Mouse (Mus musculus): Measurements from ENCODE around the gene Rpl19. TPM values are rescaled to one million over a fixed set of nuclear protein-coding genes. Genes with fewer than 3 reads are reported as not detected.
A peak's percentile ranks its signal among the peaks of the same experiment; 100 is the strongest.

Rpl19 gene
- polyA plus RNA-seq, 1 experiment from 2014 or later: 926 TPM

- Histone ChIP-seq H3K36me3 (ENCODE audit: control insufficient read depth, insufficient read depth, low read length) (no peaks in the 10 kb centered on the region), H3K4me2 (ENCODE audit: low read depth) (peak within 1 kb of the TSS; percentile 75), H3K4me1 (ENCODE audit: control insufficient read depth, insufficient read depth, low read length) (peaks cover 4% of the 10 kb centered on the region; the same call in 1 of the 2 replicates), H3K4me3 (ENCODE audit: low read depth, low read length) (peak within 1 kb of the TSS; percentile 55), H3K27me3 (ENCODE audit: control insufficient read depth, insufficient read depth, low read length) (peaks cover 30% of the 10 kb centered on the region), H3K27ac (ENCODE audit: low read depth, low read length) (no peak within 1 kb of the TSS), H3K9me3 (ENCODE audit: control insufficient read depth, low read length) (no peaks in the 10 kb centered on the region), H3K9ac (ENCODE audit: low read length) (peak within 1 kb of the TSS; percentile 35; the same call in 1 of the 2 replicates)
- no peak for DNase-seq (ENCODE audit: low spot score)
- WGBS: 3% methylated on average over 74 of the region's 74 CpGs
- no peak for ATAC-seq (ENCODE audit: insufficient read depth, low FRiP score, low TSS enrichment)
Measured at GRCm38 (mm10) chr11:97985727-97986677, 40.5 kb upstream of the Rpl19 start, which contains the start of gene Plxdc1. TSS of gene Plxdc1 (minus strand) at chr11:97986444.

DNA sequence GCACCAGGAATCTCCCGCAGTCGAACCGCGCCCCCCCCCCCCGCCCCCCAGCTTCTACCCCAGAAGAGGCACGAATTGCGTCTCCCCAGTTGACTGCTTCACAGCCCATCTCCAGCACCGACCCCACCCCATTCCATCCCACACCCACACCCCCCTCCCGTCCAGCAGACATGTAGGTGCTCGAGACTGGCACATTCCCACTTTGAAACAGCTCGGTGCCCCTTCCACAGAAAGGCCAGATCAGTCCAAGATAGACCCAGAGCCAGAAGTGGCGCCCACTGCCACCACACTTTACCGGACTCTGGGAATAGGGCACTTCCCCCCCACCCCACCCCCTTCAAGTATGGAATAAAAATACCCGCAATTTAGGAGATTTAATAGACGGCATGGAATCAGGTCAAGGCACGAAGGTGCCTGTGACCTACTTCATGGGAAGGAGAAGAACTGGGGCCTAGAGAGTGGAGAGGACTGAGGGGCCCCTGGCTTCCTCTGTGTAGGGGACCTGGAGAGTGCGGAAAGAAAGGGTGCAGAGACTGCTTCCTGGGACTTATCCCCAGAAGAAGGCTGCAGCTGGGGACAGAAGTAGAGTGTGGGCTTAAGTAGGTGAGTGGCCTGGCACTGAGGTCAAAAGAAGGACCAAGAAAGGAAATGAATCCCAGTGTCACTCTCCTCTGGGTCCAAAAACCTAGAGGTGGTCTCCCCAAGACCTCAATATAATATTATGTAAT, 39.6 kb upstream of the Rpl19 start:
- ATAC-seq (ENCODE audit: insufficient read depth, low FRiP score, low TSS enrichment) (no peak), DNase-seq (ENCODE audit: low spot score) (no peak)
- peaks cover 30% of the 10 kb centered on the region for H3K27me3 ChIP-seq (ENCODE audit: control insufficient read depth, insufficient read depth, low read length)
- peak overlapping the region; percentile 75 for H3K4me2 ChIP-seq (ENCODE audit: low read depth)
- WGBS: 33% methylated on average over 15 of the region's 17 CpGs
- peak overlapping the region; percentile 91 for H3K4me3 ChIP-seq (ENCODE audit: low read depth, low read length)
- H3K27ac ChIP-seq (ENCODE audit: low read depth, low read length): no peak overlapping the region
- no peaks in the 10 kb centered on the region for H3K36me3 ChIP-seq (ENCODE audit: control insufficient read depth, insufficient read depth, low read length)
- no peaks in the 10 kb centered on the region for H3K9me3 ChIP-seq (ENCODE audit: control insufficient read depth, low read length)
- H3K4me1 ChIP-seq (ENCODE audit: control insufficient read depth, insufficient read depth, low read length): peaks cover 4% of the 10 kb centered on the region; the same call in 1 of the 2 replicates
- no peak overlapping the region for H3K9ac ChIP-seq (ENCODE audit: low read length)

- under 1% methylated on average over 42 of the region's 42 CpGs for WGBS
- Histone ChIP-seq H3K9me3 (ENCODE audit: control insufficient read depth, low read length) (no peaks in the 10 kb centered on the region), H3K36me3 (ENCODE audit: control insufficient read depth, insufficient read depth, low read length) (no peaks in the 10 kb centered on the region), H3K4me3 (ENCODE audit: low read depth, low read length) (peak overlapping the region; percentile 91), H3K4me2 (ENCODE audit: low read depth) (peak overlapping the region; percentile 64), H3K27me3 (ENCODE audit: control insufficient read depth, insufficient read depth, low read length) (peaks cover 30% of the 10 kb centered on the region), H3K9ac (ENCODE audit: low read length) (peak overlapping the region; percentile 80), H3K27ac (ENCODE audit: low read depth, low read length) (peak overlapping the region; percentile 74; the same call in 1 of the 2 replicates), H3K4me1 (ENCODE audit: control insufficient read depth, insufficient read depth, low read length) (peaks cover 4% of the 10 kb centered on the region; the same call in 1 of the 2 replicates)
- peak; percentile 81 for ATAC-seq (ENCODE audit: insufficient read depth, low FRiP score, low TSS enrichment)
- DNase-seq (ENCODE audit: low spot score): peak; percentile 96
Measured at GRCm38 (mm10) chr11:97987551-97988526, 38.7 kb upstream of the Rpl19 start.

DNA sequence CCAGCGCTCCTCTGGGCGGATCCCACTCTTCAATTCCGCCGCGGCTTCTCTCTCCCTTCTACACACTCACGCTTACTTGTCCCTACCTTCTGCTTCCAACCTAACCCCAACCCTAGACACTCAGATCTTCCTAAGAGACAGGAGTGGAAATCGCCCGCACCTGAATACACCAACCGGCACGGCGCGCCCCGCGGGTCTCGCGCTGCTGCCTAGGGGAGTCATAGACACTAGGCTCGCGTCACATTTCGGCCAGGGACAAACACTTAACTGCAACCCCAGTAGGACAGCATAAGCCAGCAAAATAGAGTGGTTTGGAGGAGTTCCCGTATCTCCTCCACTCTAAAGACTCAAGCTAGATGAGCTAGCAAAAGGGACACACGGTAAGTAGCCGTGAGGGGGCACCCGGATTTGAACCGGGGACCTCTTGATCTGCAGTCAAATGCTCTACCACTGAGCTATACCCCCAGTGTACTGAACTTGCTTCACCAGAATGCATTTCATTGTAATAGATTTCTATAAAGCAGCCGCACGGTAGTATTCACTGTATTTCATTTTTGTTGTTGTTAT, 37.9 kb upstream of the Rpl19 start:
- Histone ChIP-seq H3K4me3 (ENCODE audit: low read depth, low read length) (peak overlapping the region; percentile 91), H3K9ac (ENCODE audit: low read length) (peak overlapping the region; percentile 80), H3K9me3 (ENCODE audit: control insufficient read depth, low read length) (no peaks in the 10 kb centered on the region), H3K27ac (ENCODE audit: low read depth, low read length) (peak overlapping the region; percentile 74), H3K36me3 (ENCODE audit: control insufficient read depth, insufficient read depth, low read length) (no peaks in the 10 kb centered on the region), H3K4me1 (ENCODE audit: control insufficient read depth, insufficient read depth, low read length) (peaks cover 4% of the 10 kb centered on the region; the same call in 1 of the 2 replicates), H3K4me2 (ENCODE audit: low read depth) (peak overlapping the region; percentile 56), H3K27me3 (ENCODE audit: control insufficient read depth, insufficient read depth, low read length) (peaks cover 30% of the 10 kb centered on the region)
- under 1% methylated on average over 26 of the region's 26 CpGs for WGBS
- ATAC-seq (ENCODE audit: insufficient read depth, low FRiP score, low TSS enrichment) (peak; percentile 87), DNase-seq (ENCODE audit: low spot score) (peak; percentile 90)

- Histone ChIP-seq H3K4me1 (ENCODE audit: control insufficient read depth, insufficient read depth, low read length) (no peaks in the 10 kb centered on the region), H3K9me3 (ENCODE audit: control insufficient read depth, low read length) (no peaks in the 10 kb centered on the region), H3K36me3 (ENCODE audit: control insufficient read depth, insufficient read depth, low read length) (no peaks in the 10 kb centered on the region), H3K4me2 (ENCODE audit: low read depth) (peak overlapping the region; percentile 85), H3K4me3 (ENCODE audit: low read depth, low read length) (peak overlapping the region; percentile 38), H3K9ac (ENCODE audit: low read length) (0 out of 2 replicates have a peak overlapping the region, but pooled peaks have one; percentile 50), H3K27me3 (ENCODE audit: control insufficient read depth, insufficient read depth, low read length) (no peaks in the 10 kb centered on the region; the same call in 1 of the 2 replicates), H3K27ac (ENCODE audit: low read depth, low read length) (no peak overlapping the region)
- DNase-seq (ENCODE audit: low spot score) (peak; percentile 76), ATAC-seq (ENCODE audit: insufficient read depth, low FRiP score, low TSS enrichment) (peak; percentile 41; the same call in 1 of the 2 replicates)
- WGBS: 5% methylated on average over 13 of the region's 13 CpGs
Measured at GRCm38 (mm10) chr11:97994539-97995100, 31.9 kb upstream of the Rpl19 start.

- under 1% methylated on average over 26 of the region's 26 CpGs for WGBS
- H3K9me3 ChIP-seq (ENCODE audit: control insufficient read depth, low read length): no peaks in the 10 kb centered on the region
- no peaks in the 10 kb centered on the region; the same call in 1 of the 2 replicates for H3K27me3 ChIP-seq (ENCODE audit: control insufficient read depth, insufficient read depth, low read length)
- peak within 1 kb of the TSS; percentile 50 for H3K9ac ChIP-seq (ENCODE audit: low read length)
- no peak within 1 kb of the TSS for H3K27ac ChIP-seq (ENCODE audit: low read depth, low read length)
- no peaks in the 10 kb centered on the region for H3K36me3 ChIP-seq (ENCODE audit: control insufficient read depth, insufficient read depth, low read length)
- peak within 1 kb of the TSS; percentile 38 for H3K4me3 ChIP-seq (ENCODE audit: low read depth, low read length)
- DNase-seq (ENCODE audit: low spot score) (peak; percentile 56), ATAC-seq (ENCODE audit: insufficient read depth, low FRiP score, low TSS enrichment) (no peak)
- peak within 1 kb of the TSS; percentile 85 for H3K4me2 ChIP-seq (ENCODE audit: low read depth)
- no peaks in the 10 kb centered on the region for H3K4me1 ChIP-seq (ENCODE audit: control insufficient read depth, insufficient read depth, low read length)
Measured at GRCm38 (mm10) chr11:97995564-97996288, 30.8 kb upstream of the Rpl19 start, which contains the start of gene Arl5c. TSS of gene Arl5c (minus strand) at chr11:97996181.

GRCm38 (mm10) chr11:97996691-97997090, 29.8 kb upstream of the Rpl19 start:
- H3K4me2 ChIP-seq (ENCODE audit: low read depth): no peak overlapping the region
- no peaks in the 10 kb centered on the region for H3K4me1 ChIP-seq (ENCODE audit: control insufficient read depth, insufficient read depth, low read length)
- no peak overlapping the region for H3K27ac ChIP-seq (ENCODE audit: low read depth, low read length)
- no peaks in the 10 kb centered on the region for H3K36me3 ChIP-seq (ENCODE audit: control insufficient read depth, insufficient read depth, low read length)
- ATAC-seq (ENCODE audit: insufficient read depth, low FRiP score, low TSS enrichment) (no peak), DNase-seq (ENCODE audit: low spot score) (no peak)
- no peak overlapping the region for H3K9ac ChIP-seq (ENCODE audit: low read length)
- H3K4me3 ChIP-seq (ENCODE audit: low read depth, low read length): no peak overlapping the region
- no peaks in the 10 kb centered on the region for H3K9me3 ChIP-seq (ENCODE audit: control insufficient read depth, low read length)
- 79% methylated on average over 1 of the region's 1 CpGs for WGBS
- peaks cover 3% of the 10 kb centered on the region; the same call in 1 of the 2 replicates for H3K27me3 ChIP-seq (ENCODE audit: control insufficient read depth, insufficient read depth, low read length)
